Mouse (Mus musculus): ENCODE measurements around the gene Ddost. TPM values are rescaled to one million over a fixed set of nuclear protein-coding genes. Genes with fewer than 3 reads are reported as not detected.

The Ddost gene
- polyA plus RNA-seq, 1 experiment from 2014 or later, result 111 TPM

- H3K27me3 ChIP-seq (ENCODE audit: insufficient read depth, low read length), result no peaks in the 10 kb centered on the region
- no peak overlapping the region for H3K4me3 ChIP-seq (ENCODE audit: low read depth, low read length)
- no peak overlapping the region for H3K27ac ChIP-seq (ENCODE audit: low read depth)
- 85% methylated on average over 4 of the region's 4 CpGs for WGBS (ENCODE audit: insufficient replicate concordance)
- no peak for DNase-seq
- TF ChIP-seq EP300 (IDR thresholded peaks at IDR 0.05; ENCODE audit: low read depth) (no peak), CTCF (IDR thresholded peaks at IDR 0.05; ENCODE audit: low read depth) (no peak)
- H3K9me3 ChIP-seq (ENCODE audit: low read length), result no peaks in the 10 kb centered on the region
- no peak overlapping the region for H3K4me2 ChIP-seq (ENCODE audit: low read depth, low read length)
- ATAC-seq, result no peak
- no peaks in the 10 kb centered on the region for H3K4me1 ChIP-seq (ENCODE audit: insufficient read depth)
- H3K9ac ChIP-seq (replicated peaks), result no peak overlapping the region
- peaks cover 79% of the 10 kb centered on the region for H3K36me3 ChIP-seq (replicated peaks; ENCODE audit: insufficient read depth, low read length)
These were observed 9.3 kb downstream of the Ddost start for GRCm38 (mm10) chr4:138313795-138314194.

- no peak overlapping the region for H3K4me3 ChIP-seq (ENCODE audit: low read depth, low read length)
- no peak overlapping the region for H3K9ac ChIP-seq (replicated peaks)
- no peak overlapping the region for H3K27ac ChIP-seq (ENCODE audit: low read depth)
- no peaks in the 10 kb centered on the region for H3K27me3 ChIP-seq (ENCODE audit: insufficient read depth, low read length)
- H3K9me3 ChIP-seq (ENCODE audit: low read length), result no peaks in the 10 kb centered on the region
- H3K4me1 ChIP-seq (ENCODE audit: insufficient read depth), result no peaks in the 10 kb centered on the region
- DNase-seq (no peak), ATAC-seq (no peak)
- WGBS (ENCODE audit: insufficient replicate concordance), result 66% methylated on average over 9 of the region's 9 CpGs
- no peak overlapping the region for H3K4me2 ChIP-seq (ENCODE audit: low read depth, low read length)
- TF ChIP-seq CTCF (IDR thresholded peaks at IDR 0.05; ENCODE audit: low read depth) (peak; percentile 58), EP300 (IDR thresholded peaks at IDR 0.05; ENCODE audit: low read depth) (no peak)
- peaks cover 70% of the 10 kb centered on the region for H3K36me3 ChIP-seq (replicated peaks; ENCODE audit: insufficient read depth, low read length)
These were observed 11.3 kb downstream of the Ddost start for GRCm38 (mm10) chr4:138315781-138316180.

- Histone ChIP-seq H3K4me2 (ENCODE audit: low read depth, low read length) (no peak overlapping the region), H3K4me1 (ENCODE audit: insufficient read depth) (no peaks in the 10 kb centered on the region; the same call in 1 of the 2 replicates), H3K9me3 (ENCODE audit: low read length) (no peaks in the 10 kb centered on the region), H3K9ac (replicated peaks) (no peak overlapping the region), H3K27me3 (ENCODE audit: insufficient read depth, low read length) (no peaks in the 10 kb centered on the region), H3K36me3 (replicated peaks; ENCODE audit: insufficient read depth, low read length) (peaks cover 64% of the 10 kb centered on the region), H3K4me3 (ENCODE audit: low read depth, low read length) (no peak overlapping the region), H3K27ac (ENCODE audit: low read depth) (no peak overlapping the region)
- no peak for ATAC-seq
- TF ChIP-seq EP300 (IDR thresholded peaks at IDR 0.05; ENCODE audit: low read depth), result no peak
- peak; percentile 40 for TF ChIP-seq CTCF (IDR thresholded peaks at IDR 0.05; ENCODE audit: low read depth)
- DNase-seq, result no peak
- WGBS (ENCODE audit: insufficient replicate concordance), result 91% methylated on average over 6 of the region's 6 CpGs
These were observed 11.8 kb downstream of the Ddost start for GRCm38 (mm10) chr4:138316369-138316768.

GRCm38 (mm10) chr4:138318509-138319266 lies 14.2 kb downstream of the Ddost start:
- Histone ChIP-seq H3K36me3 (replicated peaks; ENCODE audit: insufficient read depth, low read length) (peaks cover 46% of the 10 kb centered on the region), H3K27ac (ENCODE audit: low read depth) (no peak overlapping the region), H3K9me3 (ENCODE audit: low read length) (no peaks in the 10 kb centered on the region), H3K27me3 (ENCODE audit: insufficient read depth, low read length) (no peaks in the 10 kb centered on the region), H3K4me2 (ENCODE audit: low read depth, low read length) (no peak overlapping the region), H3K4me3 (ENCODE audit: low read depth, low read length) (no peak overlapping the region), H3K4me1 (ENCODE audit: insufficient read depth) (peaks cover 2% of the 10 kb centered on the region; the same call in 1 of the 2 replicates), H3K9ac (replicated peaks) (no peak overlapping the region)
- ATAC-seq (peak; percentile 51), DNase-seq (peak; percentile 68)
- no peak for TF ChIP-seq EP300 (IDR thresholded peaks at IDR 0.05; ENCODE audit: low read depth)
- peak; percentile 91 for TF ChIP-seq CTCF (IDR thresholded peaks at IDR 0.05; ENCODE audit: low read depth)
- WGBS (ENCODE audit: insufficient replicate concordance), result 57% methylated on average over 6 of the region's 6 CpGs

- Histone ChIP-seq H3K9ac (replicated peaks) (no peak overlapping the region), H3K27ac (ENCODE audit: low read depth) (no peak overlapping the region), H3K9me3 (ENCODE audit: low read length) (no peaks in the 10 kb centered on the region), H3K4me2 (ENCODE audit: low read depth, low read length) (no peak overlapping the region), H3K4me1 (ENCODE audit: insufficient read depth) (peaks cover 8% of the 10 kb centered on the region; the same call in 1 of the 2 replicates), H3K4me3 (ENCODE audit: low read depth, low read length) (no peak overlapping the region), H3K27me3 (ENCODE audit: insufficient read depth, low read length) (no peaks in the 10 kb centered on the region), H3K36me3 (replicated peaks; ENCODE audit: insufficient read depth, low read length) (peaks cover 39% of the 10 kb centered on the region)
- WGBS (ENCODE audit: insufficient replicate concordance), result 30% methylated on average over 10 of the region's 10 CpGs
- DNase-seq (peak; percentile 88), ATAC-seq (peak; percentile 65)
- TF ChIP-seq CTCF (IDR thresholded peaks at IDR 0.05; ENCODE audit: low read depth) (peak; percentile 100), EP300 (IDR thresholded peaks at IDR 0.05; ENCODE audit: low read depth) (no peak)
These were observed 15.0 kb downstream of the Ddost start for GRCm38 (mm10) chr4:138319508-138319907.

- no peak overlapping the region for H3K27ac ChIP-seq (ENCODE audit: low read depth)
- no peak overlapping the region for H3K4me2 ChIP-seq (ENCODE audit: low read depth, low read length)
- no peak overlapping the region for H3K4me3 ChIP-seq (ENCODE audit: low read depth, low read length)
- WGBS (ENCODE audit: insufficient replicate concordance), result 78% methylated on average over 11 of the region's 11 CpGs
- H3K9ac ChIP-seq (replicated peaks), result no peak overlapping the region
- TF ChIP-seq EP300 (IDR thresholded peaks at IDR 0.05; ENCODE audit: low read depth) (no peak), CTCF (IDR thresholded peaks at IDR 0.05; ENCODE audit: low read depth) (no peak)
- H3K9me3 ChIP-seq (ENCODE audit: low read length), result no peaks in the 10 kb centered on the region
- DNase-seq (no peak), ATAC-seq (no peak)
- H3K27me3 ChIP-seq (ENCODE audit: insufficient read depth, low read length), result no peaks in the 10 kb centered on the region
- H3K4me1 ChIP-seq (ENCODE audit: insufficient read depth), result peaks cover 9% of the 10 kb centered on the region; the same call in 1 of the 2 replicates
- H3K36me3 ChIP-seq (replicated peaks; ENCODE audit: insufficient read depth, low read length), result peaks cover 27% of the 10 kb centered on the region
These were observed 16.2 kb downstream of the Ddost start for GRCm38 (mm10) chr4:138320711-138321110.

Measured in liver, postnatal 0 days (tissue).